Mouse (Mus musculus) kidney, adult 2 months (tissue): ENCODE measurements at regions not wholly inside any gene's neighbourhood (a gene's known extent, or its start where the extent isn't known, plus 50 kb on each side); places are given as distances from the start of the nearest gene placed in this dataset.

Source experiments
- DNase-seq: peaks from one replicate; pipeline ENCODE4 v3.0.0; 2021
- H3K27ac ChIP-seq: fragments of 200-500 bp; 2 replicates; pipeline ENCODE4 v1.5.1; 2012; ENCODE audit warnings: low read depth, low read length, control low read depth, inconsistent platforms; ENCODE audit not compliant: insufficient read depth
- H3K27me3 ChIP-seq: fragments of 200-500 bp; replicated peaks from 2 replicates; pipeline ENCODE4 v1.6.1; 2012; ENCODE audit warnings: mild to moderate bottlenecking, moderate library complexity, low read length, inconsistent platforms; ENCODE audit not compliant: control insufficient read depth, insufficient read depth
- H3K36me3 ChIP-seq: fragments of 200-500 bp; 2 replicates; pipeline ENCODE4 v1.6.1; 2012; ENCODE audit warnings: mild to moderate bottlenecking, moderate library complexity, low read length, inconsistent platforms; ENCODE audit not compliant: control insufficient read depth, insufficient read depth
- H3K4me1 ChIP-seq: fragments of 200-500 bp; 2 replicates; pipeline ENCODE4 v1.6.1; 2011; ENCODE audit warnings: low read length; ENCODE audit not compliant: control insufficient read depth, insufficient read depth
- H3K4me3 ChIP-seq: fragments of 200-500 bp; 2 replicates; pipeline ENCODE4 v1.5.1; 2011; ENCODE audit warnings: mild to moderate bottlenecking, low read depth, low read length, control low read depth; ENCODE audit not compliant: insufficient read depth
- CTCF ChIP-seq: fragments of 200-500 bp; conservative IDR thresholded peaks from 2 replicates; pipeline ENCODE4 v1.5.1; 2011; ENCODE audit warnings: low read depth, mild to moderate bottlenecking, control low read depth, low read length, moderate library complexity, mixed read lengths; ENCODE audit not compliant: insufficient read depth, insufficient read length
- POLR2A ChIP-seq: fragments of 200-500 bp; IDR thresholded peaks from one replicate; pipeline ENCODE4 v1.6.1; 2011; ENCODE audit warnings: low read depth, low read length, control low read depth
- WGBS: fragments of 180-500 bp; shearing (Covaris S2); methylation state at CpG from one replicate; pipeline ENCODE4 v1.1.7; 2018; 5-methylcytosine and 5-hydroxymethylcytosine counted together

- no peaks in the 10 kb centered on the region for H3K27me3 ChIP-seq
- TF ChIP-seq CTCF: no peak
- no peak for TF ChIP-seq POLR2A
- H3K4me1 ChIP-seq: no peaks in the 10 kb centered on the region
- no peaks in the 10 kb centered on the region for H3K36me3 ChIP-seq
- H3K4me3 ChIP-seq: no peak overlapping the region
- H3K27ac ChIP-seq: no peak overlapping the region
- WGBS: 52% methylated on average over 1 of the region's 1 CpGs
- DNase-seq: no peak
Measured at GRCm38 (mm10) chr16:64251155-64251554, 351.1 kb downstream of the Csnka2ip start.

- 82% methylated on average over 4 of the region's 4 CpGs for WGBS
- TF ChIP-seq POLR2A (no peak), CTCF (no peak)
- no peak for DNase-seq
- H3K4me1 ChIP-seq: no peaks in the 10 kb centered on the region
- H3K27ac ChIP-seq: no peak overlapping the region
- H3K36me3 ChIP-seq: no peaks in the 10 kb centered on the region
- no peak overlapping the region for H3K4me3 ChIP-seq
- H3K27me3 ChIP-seq: no peaks in the 10 kb centered on the region
Measured at GRCm38 (mm10) chr16:64248743-64249142, 353.5 kb downstream of the Csnka2ip start.

GRCm38 (mm10) chr16:64245942-64246341, 356.3 kb downstream of the Csnka2ip start:
- Histone ChIP-seq H3K27me3 (no peaks in the 10 kb centered on the region), H3K4me3 (no peak overlapping the region), H3K4me1 (no peaks in the 10 kb centered on the region), H3K27ac (no peak overlapping the region), H3K36me3 (no peaks in the 10 kb centered on the region)
- TF ChIP-seq CTCF (no peak), POLR2A (no peak)
- DNase-seq: no peak
- 89% methylated on average over 1 of the region's 1 CpGs for WGBS

GRCm38 (mm10) chr16:64224336-64224735, 360.4 kb upstream of the Epha3 start:
- no peak overlapping the region for H3K4me3 ChIP-seq
- H3K27ac ChIP-seq: no peak overlapping the region
- H3K36me3 ChIP-seq: no peaks in the 10 kb centered on the region
- TF ChIP-seq POLR2A: no peak
- no peak for TF ChIP-seq CTCF
- H3K4me1 ChIP-seq: no peaks in the 10 kb centered on the region
- no peak for DNase-seq
- WGBS: 82% methylated on average over 3 of the region's 3 CpGs
- no peaks in the 10 kb centered on the region for H3K27me3 ChIP-seq

- 75% methylated on average over 5 of the region's 5 CpGs for WGBS
- DNase-seq: no peak
- H3K4me1 ChIP-seq: no peaks in the 10 kb centered on the region
- no peaks in the 10 kb centered on the region for H3K27me3 ChIP-seq
- H3K4me3 ChIP-seq: no peak overlapping the region
- TF ChIP-seq POLR2A (no peak), CTCF (no peak)
- no peaks in the 10 kb centered on the region for H3K36me3 ChIP-seq
- no peak overlapping the region for H3K27ac ChIP-seq
Measured at GRCm38 (mm10) chr16:64216671-64217070, 352.7 kb upstream of the Epha3 start.

- TF ChIP-seq POLR2A: no peak
- TF ChIP-seq CTCF: no peak
- H3K4me3 ChIP-seq: no peak overlapping the region
- no peak for DNase-seq
- 85% methylated on average over 1 of the region's 1 CpGs for WGBS
- H3K4me1 ChIP-seq: no peaks in the 10 kb centered on the region
- H3K27me3 ChIP-seq: no peaks in the 10 kb centered on the region
- no peaks in the 10 kb centered on the region for H3K36me3 ChIP-seq
- no peak overlapping the region for H3K27ac ChIP-seq
Measured at GRCm38 (mm10) chr16:64211895-64212294, 347.9 kb upstream of the Epha3 start.

- 49% methylated on average over 8 of the region's 8 CpGs for WGBS
- H3K27ac ChIP-seq: no peak overlapping the region
- DNase-seq: no peak
- TF ChIP-seq CTCF (no peak), POLR2A (no peak)
- no peaks in the 10 kb centered on the region for H3K36me3 ChIP-seq
- H3K4me1 ChIP-seq: no peaks in the 10 kb centered on the region
- H3K4me3 ChIP-seq: no peak overlapping the region
- no peaks in the 10 kb centered on the region for H3K27me3 ChIP-seq
Measured at GRCm38 (mm10) chr16:64166676-64167407, 302.9 kb upstream of the Epha3 start.
